Mouse (Mus musculus) heart, embryonic 11.5 days (tissue): ENCODE measurements around the gene Fam20b. TPM values are rescaled to one million over a fixed set of nuclear protein-coding genes. Genes with fewer than 3 reads are reported as not detected.
A peak's percentile ranks its signal among the peaks of the same experiment; 100 is the strongest.

Experiments
- ATAC-seq: fragments of 200-750 bp; cut with Nextera tagmentation; replicated peaks from 2 replicates; pipeline ENCODE4 v1.8.0; 2017; ENCODE audit warnings: moderate library complexity; ENCODE audit not compliant: insufficient number of reproducible peaks, low FRiP score, low TSS enrichment
- H3K27ac ChIP-seq: fragments of 300-500 bp; sonication (generic); 2 replicates; pipeline ENCODE4 v1.5.1; 2014; ENCODE audit warnings: mild to moderate bottlenecking, low read depth, low read length
- H3K27me3 ChIP-seq: fragments of 300-500 bp; sonication (generic); 2 replicates; pipeline ENCODE4 v1.6.1; 2014; ENCODE audit warnings: mild to moderate bottlenecking, low read length, mixed read lengths; ENCODE audit not compliant: control insufficient read depth, insufficient read depth
- H3K36me3 ChIP-seq: fragments of 300-500 bp; sonication (generic); 2 replicates; pipeline ENCODE4 v1.6.1; 2014; ENCODE audit warnings: mild to moderate bottlenecking, low read length, moderate library complexity, mixed read lengths; ENCODE audit not compliant: control insufficient read depth, insufficient read depth
- H3K4me1 ChIP-seq: fragments of 300-500 bp; sonication (generic); 2 replicates; pipeline ENCODE4 v1.6.1; 2014; ENCODE audit warnings: low read length; ENCODE audit not compliant: control insufficient read depth, insufficient read depth
- H3K4me2 ChIP-seq: fragments of 300-500 bp; sonication (generic); 2 replicates; pipeline ENCODE4 v1.6.1; 2014; ENCODE audit warnings: mild to moderate bottlenecking, moderate library complexity
- H3K4me3 ChIP-seq: fragments of 300-500 bp; sonication (generic); 2 replicates; pipeline ENCODE4 v1.5.1; 2014; ENCODE audit warnings: low read depth, low read length
- H3K9ac ChIP-seq: fragments of 300-500 bp; sonication (generic); 2 replicates; pipeline ENCODE4 v1.6.1; 2014; ENCODE audit warnings: mild to moderate bottlenecking, low read depth, low read length, moderate library complexity
- H3K9me3 ChIP-seq: fragments of 300-500 bp; sonication (generic); replicated peaks from 2 replicates; pipeline ENCODE4 v1.6.1; 2016; ENCODE audit warnings: low read length; ENCODE audit not compliant: control insufficient read depth
- WGBS: fragments of 180-500 bp; shearing (Covaris S2); extraction: QIAGEN DNeasy Blood & Tissue Kit; methylation state at CpG from one replicate; pipeline ENCODE4 v1.1.7; 2014; ENCODE audit not compliant: insufficient replicate concordance; 5-methylcytosine and 5-hydroxymethylcytosine counted together
- polyA plus RNA-seq: library from polyadenylated mRNA; unstranded; fragments of >200 nt; fragmentation: Nextera tagmentation; extraction: Ambion mirVana; gene quantifications from 2 replicates; pipeline ENCODE4 v1.2.1, GENCODE M21; 2014

Gene Fam20b
- 22.4 and 27.5 TPM in 2 replicates for polyA plus RNA-seq

DNA sequence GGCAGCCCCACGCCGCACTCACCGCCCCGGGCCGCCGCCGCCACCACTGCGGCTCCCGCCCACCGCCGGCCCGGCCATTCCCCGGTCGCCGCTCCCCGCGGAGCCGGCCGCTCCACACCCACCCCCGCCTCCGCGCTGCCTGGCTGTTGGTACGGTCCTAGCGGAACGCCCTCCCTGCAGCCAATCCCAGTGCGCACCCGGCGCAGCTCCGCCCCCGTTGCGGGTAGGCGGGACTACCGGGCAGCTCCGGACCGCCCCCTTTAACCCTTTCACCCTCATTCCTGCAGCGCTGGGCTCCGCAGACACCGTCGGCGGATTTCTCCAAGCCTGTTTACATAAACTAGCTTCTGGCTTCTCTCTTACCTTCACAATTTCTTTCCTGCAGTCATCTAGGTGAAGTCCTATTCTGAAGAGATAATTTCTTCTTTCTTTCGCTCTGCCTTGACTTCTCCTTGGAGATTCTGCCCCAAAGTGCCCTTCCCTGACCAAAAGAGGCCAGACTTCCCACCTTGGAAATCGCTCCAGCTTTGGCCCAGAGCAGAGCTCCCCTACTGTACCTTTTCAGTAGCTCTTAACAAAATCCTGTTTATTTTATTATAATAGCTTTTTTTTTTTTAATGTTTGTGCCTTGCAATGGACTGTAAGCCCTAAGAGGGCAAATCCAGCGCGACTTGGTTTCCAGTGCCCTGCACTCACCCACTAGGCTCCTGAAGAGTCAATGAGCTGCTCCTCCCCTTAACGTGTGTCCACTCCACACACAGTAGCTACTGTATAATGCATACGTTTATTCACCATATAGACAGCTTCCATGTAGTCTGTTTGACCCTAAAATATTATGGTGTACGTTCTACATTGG is at the start of gene Fam20b:
Fam20b (minus strand) TSS at position 137 of the 856 bp plus-strand sequence.
- H3K36me3 ChIP-seq: no peaks in the 10 kb centered on the region
- H3K27ac ChIP-seq: peak within 1 kb of the TSS; percentile 92
- no peaks in the 10 kb centered on the region for H3K9me3 ChIP-seq
- peak within 1 kb of the TSS; percentile 82 for H3K9ac ChIP-seq
- peaks cover 5% of the 10 kb centered on the region; the same call in 1 of the 2 replicates for H3K27me3 ChIP-seq
- peak within 1 kb of the TSS; percentile 88 for H3K4me3 ChIP-seq
- H3K4me2 ChIP-seq: peak within 1 kb of the TSS; percentile 79
- H3K4me1 ChIP-seq: no peaks in the 10 kb centered on the region
- WGBS: under 1% methylated on average over 34 of the region's 47 CpGs
- peak; percentile 97 for ATAC-seq

DNA sequence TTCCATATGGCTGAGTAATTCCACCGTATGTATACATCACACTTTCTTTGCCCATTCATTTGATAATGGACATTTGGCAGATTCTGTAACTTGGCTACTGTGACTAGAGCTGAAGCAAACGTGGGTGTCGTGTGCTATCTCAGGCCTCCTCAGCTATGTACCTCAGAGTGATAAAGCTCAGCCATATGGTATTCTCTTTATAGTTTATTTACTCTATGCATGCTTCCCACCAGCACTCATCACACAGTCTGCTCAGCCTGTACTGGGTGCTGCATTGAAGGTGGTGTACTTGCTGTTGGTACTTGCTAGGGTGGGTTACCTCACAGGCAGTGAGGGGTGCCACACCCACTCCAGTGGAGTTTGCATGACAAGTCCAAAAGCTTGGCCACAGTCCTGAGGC is 46.4 kb upstream of the Fam20b start:
- Histone ChIP-seq H3K27me3 (no peaks in the 10 kb centered on the region), H3K9ac (no peak overlapping the region), H3K4me1 (0 out of 2 replicates have a peak, but pooled peaks cover 4% of the 10 kb centered on the region), H3K4me2 (no peak overlapping the region), H3K27ac (no peak overlapping the region), H3K36me3 (no peaks in the 10 kb centered on the region), H3K9me3 (no peaks in the 10 kb centered on the region; the same call in 1 of the 2 replicates), H3K4me3 (no peak overlapping the region)
- 86% methylated on average over 3 of the region's 3 CpGs for WGBS
- no peak for ATAC-seq

DNA sequence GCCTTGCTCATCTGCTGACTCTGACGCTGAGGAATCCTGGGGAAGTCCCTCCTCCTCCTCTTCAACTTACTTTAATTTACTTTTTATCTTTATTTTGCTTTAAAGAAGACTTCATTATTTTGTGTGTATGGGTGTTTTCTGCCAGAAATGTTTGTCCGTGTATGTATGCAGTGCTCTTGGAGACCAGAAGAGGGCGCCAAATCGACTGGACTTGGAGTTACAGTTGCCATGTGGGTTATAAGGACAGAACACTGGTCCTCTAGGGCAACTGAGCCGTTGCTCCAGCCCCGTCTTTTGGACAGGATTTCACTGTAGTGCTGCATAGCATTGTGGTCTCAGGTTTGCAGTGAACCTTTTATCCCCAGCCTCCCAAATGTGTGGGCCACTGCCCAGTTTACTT is 45.7 kb upstream of the Fam20b start:
- Histone ChIP-seq H3K4me2 (no peak overlapping the region), H3K27ac (no peak overlapping the region), H3K4me1 (0 out of 2 replicates have a peak, but pooled peaks cover 1% of the 10 kb centered on the region), H3K9ac (no peak overlapping the region), H3K4me3 (no peak overlapping the region), H3K36me3 (no peaks in the 10 kb centered on the region), H3K27me3 (no peaks in the 10 kb centered on the region), H3K9me3 (no peaks in the 10 kb centered on the region; the same call in 1 of the 2 replicates)
- 64% methylated on average over 6 of the region's 6 CpGs for WGBS
- no peak for ATAC-seq

DNA sequence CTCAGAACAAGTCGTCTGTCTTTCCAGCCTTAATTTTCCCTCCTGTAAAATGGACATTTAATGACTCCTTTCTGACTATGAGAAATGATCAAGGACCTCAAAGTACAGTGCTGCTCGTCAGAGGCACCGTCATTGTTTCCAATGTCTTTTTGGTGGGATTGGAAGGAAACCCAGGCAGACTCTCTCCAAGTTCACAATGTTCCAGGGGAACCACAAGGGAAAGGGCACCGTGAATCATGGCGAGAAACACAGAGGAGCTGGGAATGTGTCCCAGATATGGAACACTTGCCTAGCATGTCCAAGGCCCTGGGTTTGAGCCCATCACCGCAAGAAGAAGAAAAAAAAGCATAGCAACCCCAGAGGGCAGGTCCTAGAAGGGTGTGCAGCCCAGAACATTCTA is 44.4 kb upstream of the Fam20b start:
- Histone ChIP-seq H3K4me1 (no peaks in the 10 kb centered on the region), H3K9ac (no peak overlapping the region), H3K4me3 (no peak overlapping the region), H3K27me3 (no peaks in the 10 kb centered on the region), H3K4me2 (no peak overlapping the region), H3K27ac (no peak overlapping the region), H3K9me3 (no peaks in the 10 kb centered on the region; the same call in 1 of the 2 replicates), H3K36me3 (no peaks in the 10 kb centered on the region)
- 85% methylated on average over 6 of the region's 6 CpGs for WGBS
- no peak for ATAC-seq

DNA sequence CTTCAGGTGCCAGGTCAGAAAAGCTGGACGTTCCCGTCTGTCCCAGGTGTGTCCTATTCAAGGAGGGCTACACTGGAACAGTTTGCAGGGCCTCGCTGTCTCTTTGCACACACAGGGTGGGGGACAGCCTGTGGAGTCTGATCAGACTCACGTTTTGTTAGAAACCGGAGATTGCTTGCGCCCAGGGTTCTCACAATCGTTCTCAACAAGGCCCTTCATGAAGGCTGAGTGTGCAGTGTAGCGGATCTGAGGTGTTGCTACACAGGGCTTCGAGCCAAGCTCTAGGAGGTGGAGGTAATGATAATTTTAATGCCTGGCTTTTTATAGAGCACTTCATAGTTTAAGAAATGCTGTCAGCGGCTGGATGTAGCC is 42.5 kb upstream of the Fam20b start:
- Histone ChIP-seq H3K36me3 (no peaks in the 10 kb centered on the region), H3K9ac (no peak overlapping the region), H3K4me1 (no peaks in the 10 kb centered on the region), H3K27ac (no peak overlapping the region), H3K4me2 (no peak overlapping the region), H3K4me3 (no peak overlapping the region), H3K27me3 (no peaks in the 10 kb centered on the region), H3K9me3 (no peaks in the 10 kb centered on the region; the same call in 1 of the 2 replicates)
- no peak for ATAC-seq
- WGBS: 75% methylated on average over 10 of the region's 10 CpGs

DNA sequence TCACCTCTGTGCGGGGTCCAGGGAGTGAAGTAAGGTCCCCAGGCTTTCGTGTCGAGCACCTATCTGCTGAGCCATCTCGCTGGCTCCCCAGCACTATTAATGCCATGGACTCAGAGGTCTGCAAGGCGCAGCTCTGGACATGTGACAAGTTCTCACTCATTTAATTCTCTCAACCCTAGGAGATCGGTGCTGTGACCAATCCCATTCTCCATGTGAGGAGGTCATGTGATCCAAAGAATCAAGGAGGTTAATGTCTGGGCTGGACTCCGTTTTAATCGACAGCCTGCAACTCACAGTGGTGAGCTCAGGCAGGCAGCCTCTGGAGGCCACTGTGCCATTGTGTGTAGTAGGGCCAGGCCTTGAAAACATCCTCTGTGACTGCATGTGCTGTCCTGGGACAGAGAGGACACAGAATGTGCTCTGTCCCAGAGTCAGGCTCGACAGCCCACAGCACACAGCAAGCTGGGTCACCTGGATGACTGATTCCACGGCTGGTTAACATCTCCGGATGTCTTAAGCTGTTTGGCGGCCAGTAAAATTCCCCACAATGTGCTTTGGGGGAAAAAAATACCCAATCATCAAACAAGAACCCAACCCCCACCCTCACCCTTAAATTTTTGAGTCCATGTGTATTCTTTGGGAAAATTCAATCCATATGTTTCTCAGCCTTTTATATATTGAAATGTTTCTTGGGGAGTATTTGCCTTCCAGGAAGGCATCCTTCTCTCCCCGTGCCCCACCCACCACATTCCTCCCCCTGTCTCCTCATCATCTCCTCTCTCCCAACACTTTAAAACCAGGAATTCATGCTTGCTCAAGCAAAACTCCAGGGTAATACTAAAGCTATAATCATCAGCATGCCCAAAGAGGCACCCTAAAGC is 41.9 kb upstream of the Fam20b start:
- 72% methylated on average over 13 of the region's 13 CpGs for WGBS
- H3K27ac ChIP-seq: no peak overlapping the region
- no peaks in the 10 kb centered on the region; the same call in 1 of the 2 replicates for H3K9me3 ChIP-seq
- no peaks in the 10 kb centered on the region for H3K27me3 ChIP-seq
- ATAC-seq: no peak; the same call in 1 of the 2 replicates
- H3K36me3 ChIP-seq: no peaks in the 10 kb centered on the region
- no peak overlapping the region for H3K9ac ChIP-seq
- no peak overlapping the region for H3K4me3 ChIP-seq
- no peaks in the 10 kb centered on the region for H3K4me1 ChIP-seq
- H3K4me2 ChIP-seq: no peak overlapping the region

DNA sequence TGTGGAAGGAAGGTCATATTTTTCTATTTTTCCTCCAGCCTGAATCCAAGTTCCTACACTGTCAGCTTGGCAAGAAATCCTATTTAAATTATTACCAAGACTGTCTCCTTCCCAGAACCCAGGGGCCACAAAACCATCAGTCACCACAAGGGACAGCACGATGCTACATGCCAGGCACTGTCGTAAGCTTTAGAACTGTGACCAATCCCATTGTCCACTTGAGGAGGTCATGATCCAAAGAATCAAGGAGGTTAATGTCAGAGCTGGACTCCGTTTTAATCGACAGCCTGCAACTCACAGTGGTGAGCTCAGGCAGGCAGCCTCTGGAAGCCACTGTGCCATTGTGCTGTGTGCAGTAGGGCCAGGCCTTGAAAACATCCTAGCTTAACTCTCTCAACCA is 39.4 kb upstream of the Fam20b start:
- H3K9me3 ChIP-seq: no peaks in the 10 kb centered on the region
- no peak overlapping the region for H3K4me3 ChIP-seq
- H3K9ac ChIP-seq: no peak overlapping the region
- WGBS: 64% methylated on average over 4 of the region's 4 CpGs
- H3K36me3 ChIP-seq: no peaks in the 10 kb centered on the region
- ATAC-seq: no peak
- H3K27me3 ChIP-seq: no peaks in the 10 kb centered on the region
- no peak overlapping the region for H3K4me2 ChIP-seq
- no peak overlapping the region for H3K27ac ChIP-seq
- H3K4me1 ChIP-seq: peaks cover 6% of the 10 kb centered on the region; the same call in 1 of the 2 replicates

DNA sequence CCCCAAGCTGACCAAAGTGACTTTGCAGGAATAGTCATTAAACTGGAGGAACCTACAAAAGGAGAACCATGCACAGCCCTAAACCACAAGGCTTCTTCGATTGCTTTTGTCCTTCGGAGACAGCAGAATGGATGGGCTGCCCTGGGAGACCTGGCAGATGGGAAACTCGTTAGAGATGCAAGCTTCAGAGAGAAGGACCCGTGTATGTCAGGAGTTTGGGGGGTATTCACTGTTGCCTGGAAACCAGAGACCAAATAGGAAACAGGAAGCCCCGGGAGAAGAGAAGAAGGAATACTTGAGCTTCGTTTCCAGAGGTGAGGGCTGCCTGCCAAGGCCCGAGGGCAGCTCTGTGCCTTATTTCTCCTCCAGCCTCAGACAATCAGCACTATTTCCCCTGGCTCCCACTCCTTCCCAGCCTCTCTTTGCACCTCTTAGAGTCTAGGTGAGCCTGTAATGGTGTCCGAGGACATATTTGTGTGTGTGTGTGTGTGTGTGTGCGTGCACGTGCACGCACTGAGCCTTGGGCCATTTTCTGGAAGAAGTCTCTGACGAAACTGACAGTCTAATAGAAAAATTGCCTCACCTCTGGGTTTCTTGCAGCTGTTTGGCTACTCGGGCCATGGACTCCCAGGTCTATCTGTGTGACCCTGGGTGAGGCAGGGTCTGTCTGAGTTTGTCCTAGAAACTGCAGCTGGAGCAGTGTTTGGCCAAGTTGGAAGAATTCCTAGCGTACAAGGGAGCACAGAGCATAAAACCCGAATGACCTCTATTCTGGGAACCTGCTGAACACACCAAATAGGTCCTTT is 35.9 kb upstream of the Fam20b start:
- H3K4me3 ChIP-seq: no peak overlapping the region
- no peak for ATAC-seq
- no peaks in the 10 kb centered on the region for H3K36me3 ChIP-seq
- no peak overlapping the region for H3K4me2 ChIP-seq
- H3K27ac ChIP-seq: no peak overlapping the region
- H3K4me1 ChIP-seq: peaks cover 6% of the 10 kb centered on the region; the same call in 1 of the 2 replicates
- H3K9me3 ChIP-seq: no peaks in the 10 kb centered on the region
- 53% methylated on average over 15 of the region's 15 CpGs for WGBS
- H3K9ac ChIP-seq: no peak overlapping the region
- H3K27me3 ChIP-seq: no peaks in the 10 kb centered on the region
